ENCODE assay signal across 8 mouse cellular contexts in the genomic region with DNA sequence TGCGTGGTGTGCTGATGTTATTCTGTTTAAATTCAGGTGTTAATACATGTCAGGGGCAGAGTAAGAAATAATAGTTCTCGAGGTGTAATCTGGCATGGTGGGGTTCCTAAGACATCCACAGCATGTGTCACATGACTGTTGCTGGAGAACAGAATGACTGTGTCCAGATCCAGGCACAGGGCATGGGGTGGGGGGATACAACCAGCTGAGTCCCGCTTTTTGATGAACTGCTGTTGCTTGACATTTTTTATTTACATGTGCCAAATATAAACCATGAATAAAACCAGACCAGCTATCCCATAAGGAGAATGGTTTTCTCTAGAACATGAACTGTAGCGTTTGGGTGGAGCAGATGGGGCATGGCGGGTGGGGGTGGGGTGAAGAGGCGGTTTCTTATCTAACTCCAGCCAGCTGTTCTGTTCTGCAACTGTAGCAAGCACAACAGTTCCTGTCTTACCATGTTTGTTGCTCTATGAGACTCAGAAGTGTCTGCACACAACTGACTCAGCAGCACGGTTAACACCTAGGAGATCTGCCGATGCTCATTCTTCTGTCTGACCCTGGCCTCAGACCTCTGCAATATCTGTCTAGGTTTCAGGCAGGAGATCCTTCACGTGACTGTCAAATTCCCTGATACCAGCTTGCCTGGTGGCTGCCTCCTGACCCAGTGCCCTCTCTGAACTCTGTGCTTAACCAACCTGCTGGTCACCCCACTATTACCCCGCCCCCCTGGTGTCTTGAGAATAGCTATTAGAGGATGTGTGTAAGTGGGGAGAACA. TPM values are rescaled to one million over a fixed set of nuclear protein-coding genes. Genes with fewer than 3 reads are reported as not detected.
DNase-seq lines count a peak whose midpoint lies in the region.

No protein-coding gene starts in this region.

- DNase-seq in kidney, adult 11 months: peak; percentile 80
- DNase-seq in kidney, postnatal 4 days: no peak
- DNase-seq in c-Kit-positive CD71-positive TER-119-positive erythroid progenitor cells, embryonic 14.5 days (ENCODE audit: low spot score): peak; percentile 92
- peak; percentile 73 to 79 for DNase-seq in kidney, postnatal 36 days
- DNase-seq in splenic B cell, adult 2 months (ENCODE audit: low read depth, low spot score): peak; percentile 20
- no peak for DNase-seq in layer of hippocampus, adult 18-20 months (ENCODE audit: low spot score in 2 of 2)
- no peak for DNase-seq in embryo, embryonic 9.5 days (ENCODE audit: extremely low spot score)
- DNase-seq in right cerebral cortex, adult 18-20 months: no peak

- no peaks in the 10 kb centered on the region for H3K36me3 ChIP-seq in splenic B cell, adult 2 months (ENCODE audit: control insufficient read depth, insufficient read depth, low read length, poor library complexity, severe bottlenecking)

- H3K27me3 ChIP-seq in splenic B cell, adult 2 months (ENCODE audit: control insufficient read depth, insufficient read depth, low read length, poor library complexity, severe bottlenecking): no peaks in the 10 kb centered on the region

RNA-seq across cellular contexts. Expression of gene Cldn10, which starts 8.4 kb away (rescaled TPM):
- 10 to 100 TPM; 32.6 to 39.8 TPM for total RNA-seq in layer of hippocampus, adult 18-20 months (2021)

Comparison
In these comparisons a context has a peak if more than half of its experiments do, and no peak if none do; other contexts are left out.
1. DNase-seq: peak in kidney, adult 11 months (single experiment), c-Kit-positive CD71-positive TER-119-positive erythroid progenitor cells, embryonic 14.5 days (single experiment), kidney, postnatal 36 days (2 of 2) and splenic B cell, adult 2 months (single experiment); none in kidney, postnatal 4 days (0 of 2), layer of hippocampus, adult 18-20 months (0 of 2), embryo, embryonic 9.5 days (single experiment) and right cerebral cortex, adult 18-20 months (single experiment).